Mouse (Mus musculus) pancreas, adult 10 weeks (tissue): Measurements from ENCODE around the gene Asgr2. TPM values are rescaled to one million over a fixed set of nuclear protein-coding genes. Genes with fewer than 3 reads are reported as not detected.

Experiments used
- polyA plus RNA-seq: library from polyadenylated mRNA; stranded (reverse); fragments of 350-450 nt; fragmentation: Illumina TruSeq; extraction: RNeasy Lipid Tissue Mini Kit (QIAGEN cat#74804); gene quantifications from one replicate; pipeline ENCODE4 v1.2.3, GENCODE M21; 2015; ENCODE audit warnings: low read depth, low replicate concordance; ENCODE audit not compliant: insufficient read depth

Asgr2 gene
- not detected for polyA plus RNA-seq

DNA sequence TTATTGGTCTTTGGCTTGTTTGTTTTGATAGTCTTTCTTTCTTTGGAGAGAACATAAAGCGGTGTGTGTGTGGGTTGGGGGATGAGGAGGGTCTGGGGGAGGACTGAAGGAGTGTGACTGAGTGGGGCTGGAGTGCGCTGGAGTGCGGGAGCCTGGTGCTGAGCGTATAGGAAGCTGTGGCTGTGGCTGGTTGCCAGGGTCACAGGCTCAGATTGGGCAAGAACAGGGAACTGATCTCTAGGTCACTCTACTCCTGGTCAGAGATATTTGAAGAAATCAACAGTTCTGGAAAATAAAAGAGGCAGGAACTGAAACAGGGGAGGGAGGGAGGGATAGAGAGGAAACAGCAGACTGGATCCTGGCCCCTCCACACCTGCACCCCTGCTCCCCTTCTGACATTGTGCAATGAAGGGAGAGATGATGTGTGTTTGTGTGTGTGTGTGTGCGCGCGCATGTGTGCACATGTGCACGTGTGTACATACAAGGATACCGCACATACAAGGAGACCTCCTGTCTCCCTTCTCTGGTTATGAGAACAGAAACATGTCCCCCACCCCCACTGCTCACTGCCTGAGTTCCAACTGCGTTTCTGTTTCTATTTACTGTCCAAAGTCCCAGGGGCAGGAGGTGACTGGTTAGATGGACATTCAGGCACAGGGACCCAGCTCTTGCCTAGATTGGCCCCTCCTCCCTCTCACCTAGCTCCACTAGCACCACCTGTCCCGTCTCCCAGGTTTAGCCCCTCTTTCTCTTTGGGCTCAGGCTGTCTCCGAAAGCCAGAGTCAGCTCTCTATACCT is at the start of gene Asgr2:
Gene Asgr2, plus strand, starts transcription at position 659 of the 798 bp plus-strand sequence.

DNA sequence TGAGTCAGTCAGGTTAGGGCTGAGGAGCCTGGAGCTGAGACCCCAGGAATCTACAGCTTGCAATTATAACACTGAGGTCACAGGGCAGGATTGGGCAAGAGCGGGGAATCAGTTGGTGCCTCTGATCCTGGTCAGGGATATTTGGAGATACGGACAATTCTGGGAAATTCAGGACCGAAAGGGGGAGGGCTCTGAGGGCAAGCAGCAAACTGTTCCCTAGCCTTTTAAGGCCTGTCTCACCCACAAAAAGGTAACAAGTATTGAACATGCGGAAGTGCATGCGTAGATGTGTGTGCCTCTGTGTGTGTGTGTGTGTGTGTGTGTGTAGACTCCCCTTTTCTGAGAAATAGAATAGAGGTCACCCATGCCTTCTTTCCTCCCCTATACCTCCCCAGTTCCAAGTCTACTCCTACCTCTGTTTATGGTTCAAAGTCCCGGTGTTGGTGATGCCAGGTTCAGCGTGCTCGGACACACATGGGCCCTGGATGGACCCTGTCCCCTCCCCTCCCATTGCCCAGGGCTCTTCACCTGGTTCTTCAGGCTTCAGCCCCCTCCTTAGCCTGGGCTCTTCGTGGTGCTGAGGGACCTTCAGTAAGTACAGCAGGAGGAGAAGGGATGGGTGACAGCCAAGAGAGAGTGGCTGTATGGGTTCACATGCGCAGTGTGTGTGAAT is 38.4 kb upstream of the Asgr2 start, which contains the start of gene Asgr1:
Gene Asgr1, plus strand, starts transcription at position 188 of the 673 bp plus-strand sequence.

DNA sequence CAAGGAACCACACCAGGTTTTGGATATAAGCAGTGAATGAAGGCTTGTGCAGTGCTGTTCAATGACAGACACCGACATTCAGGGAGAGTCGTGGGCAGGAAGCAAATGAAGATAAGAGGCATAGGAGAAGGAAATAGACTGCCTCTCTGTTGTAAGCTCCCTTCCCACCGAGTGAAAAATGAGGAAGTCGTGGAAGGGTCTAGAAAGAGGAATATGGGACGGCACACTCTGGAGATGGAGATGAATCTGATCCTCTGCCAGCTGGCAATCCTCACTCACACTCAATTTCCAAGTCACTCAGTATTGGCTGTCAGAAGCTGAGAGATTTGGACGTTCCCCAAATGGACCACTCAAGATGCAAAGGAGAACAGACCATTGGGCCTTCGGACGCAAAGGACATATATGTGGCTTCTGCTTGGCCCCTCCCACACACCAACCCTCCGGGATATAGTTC is 37.5 kb downstream of the Asgr2 start, which contains the start of gene Mgl2:
Gene Mgl2, plus strand, starts transcription at position 404 of the 454 bp plus-strand sequence.

Other genes with a start within 250 kb of the Asgr2 start
- 8.3 TPM for gene Plscr3, start 246.3 kb upstream of the Asgr2 start, polyA plus RNA-seq
- gene Tnk1, start 233.9 kb upstream of the Asgr2 start, polyA plus RNA-seq: 6.0 TPM
- gene Tmem95, start 214.6 kb upstream of the Asgr2 start, polyA plus RNA-seq: not detected
- gene Kctd11, start 211.2 kb upstream of the Asgr2 start, polyA plus RNA-seq: 1.4 TPM
- 0.87 TPM for gene Acap1, start 197.1 kb upstream of the Asgr2 start, polyA plus RNA-seq
- gene 2810408A11Rik, start 191.7 kb upstream of the Asgr2 start, polyA plus RNA-seq: not detected
- gene Neurl4, start 191.6 kb upstream of the Asgr2 start, polyA plus RNA-seq: 12.3 TPM
- 25.1 TPM for gene Gps2, start 178.8 kb upstream of the Asgr2 start, polyA plus RNA-seq
- 133 TPM for gene Eif5a, start 170.7 kb upstream of the Asgr2 start, polyA plus RNA-seq
- gene Ybx2, start 156.8 kb upstream of the Asgr2 start, polyA plus RNA-seq: 1.6 TPM
- 3.1 TPM for gene Slc2a4, start 144.5 kb upstream of the Asgr2 start, polyA plus RNA-seq
- 21.0 TPM for gene Cldn7, start 127.9 kb upstream of the Asgr2 start, polyA plus RNA-seq
- gene Ctdnep1, start 111.5 kb upstream of the Asgr2 start, polyA plus RNA-seq: 42.3 TPM
- 22.5 TPM for gene Elp5, start 110.1 kb upstream of the Asgr2 start, polyA plus RNA-seq
- 186 TPM for gene Gabarap, start 101.5 kb upstream of the Asgr2 start, polyA plus RNA-seq
- gene Phf23, start 96.9 kb upstream of the Asgr2 start, polyA plus RNA-seq: 15.8 TPM
- gene Dvl2, start 92.0 kb upstream of the Asgr2 start, polyA plus RNA-seq: 6.6 TPM
- 25.2 TPM for gene Acadvl, start 77.2 kb upstream of the Asgr2 start, polyA plus RNA-seq
- 8.8 TPM for gene Dlg4, start 75.7 kb upstream of the Asgr2 start, polyA plus RNA-seq
- not detected for gene Asgr1, start 38.6 kb upstream of the Asgr2 start, polyA plus RNA-seq
- gene Mgl2, start 37.7 kb downstream of the Asgr2 start, polyA plus RNA-seq: 8.1 TPM
- gene Clec10a, start 63.6 kb downstream of the Asgr2 start, polyA plus RNA-seq: 6.6 TPM
- gene Slc16a11, start 120.1 kb downstream of the Asgr2 start, polyA plus RNA-seq: 1.8 TPM
- gene Slc16a13, start 128.4 kb downstream of the Asgr2 start, polyA plus RNA-seq: 1.4 TPM
- gene Bcl6b, start 137.2 kb downstream of the Asgr2 start, polyA plus RNA-seq: 3.7 TPM
- 18.4 TPM for gene 0610010K14Rik, start 145.3 kb downstream of the Asgr2 start, polyA plus RNA-seq
- gene Gm21988, start 147.2 kb downstream of the Asgr2 start, polyA plus RNA-seq: 8.0 TPM
- 80.2 TPM for gene Rnasek, start 147.2 kb downstream of the Asgr2 start, polyA plus RNA-seq
- 3.0 TPM for gene Alox12, start 162.7 kb downstream of the Asgr2 start, polyA plus RNA-seq
- not detected for gene Alox12e, start 230.0 kb downstream of the Asgr2 start, polyA plus RNA-seq